Mouse (Mus musculus): ENCODE measurements around the gene Tomm22.

Tomm22 gene

DNA sequence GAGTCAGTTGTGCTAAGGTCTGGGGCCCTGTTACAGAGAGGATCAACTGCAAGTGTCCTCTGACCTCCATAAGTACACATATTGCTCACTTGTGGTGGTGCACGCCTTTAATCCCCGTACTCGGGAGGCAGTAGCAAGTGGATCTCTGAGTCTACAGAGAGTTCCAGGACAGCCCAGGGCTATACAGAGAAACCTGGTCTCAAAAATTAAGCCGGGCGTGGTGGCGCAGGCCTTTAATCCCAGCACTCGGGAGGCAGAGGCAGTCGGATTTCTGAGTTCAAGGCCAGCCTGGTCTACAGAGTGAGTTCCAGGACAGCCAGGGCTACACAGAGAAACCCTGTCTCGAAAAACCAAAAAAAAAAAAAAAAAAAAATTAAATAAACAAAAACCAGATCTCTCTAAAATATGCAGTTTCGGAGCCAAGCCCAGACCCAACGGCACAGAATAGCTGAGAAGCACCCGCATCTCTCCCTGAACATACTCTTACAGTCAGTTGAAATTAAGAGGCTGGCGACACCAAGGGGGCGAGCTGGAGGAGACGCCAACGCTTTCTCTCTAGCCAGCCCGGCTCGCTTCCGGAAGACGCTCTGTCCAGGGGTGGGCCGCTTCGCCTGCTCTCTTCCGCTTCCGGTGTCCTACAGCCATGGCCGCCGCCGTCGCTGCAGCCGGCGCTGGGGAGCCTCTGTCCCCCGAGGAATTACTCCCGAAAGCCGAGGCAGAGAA is at the start of gene Tomm22:
TSS of gene Tomm22 (plus strand) at position 613 of the 723 bp plus-strand sequence.
- peak; percentile 92 to 95 for DNase-seq

GRCm38 (mm10) chr15:79630471-79630870 is 40.2 kb upstream of the Tomm22 start:
- no peak for DNase-seq

GRCm38 (mm10) chr15:79641135-79641817 is 29.4 kb upstream of the Tomm22 start:
- no peak for DNase-seq

DNA sequence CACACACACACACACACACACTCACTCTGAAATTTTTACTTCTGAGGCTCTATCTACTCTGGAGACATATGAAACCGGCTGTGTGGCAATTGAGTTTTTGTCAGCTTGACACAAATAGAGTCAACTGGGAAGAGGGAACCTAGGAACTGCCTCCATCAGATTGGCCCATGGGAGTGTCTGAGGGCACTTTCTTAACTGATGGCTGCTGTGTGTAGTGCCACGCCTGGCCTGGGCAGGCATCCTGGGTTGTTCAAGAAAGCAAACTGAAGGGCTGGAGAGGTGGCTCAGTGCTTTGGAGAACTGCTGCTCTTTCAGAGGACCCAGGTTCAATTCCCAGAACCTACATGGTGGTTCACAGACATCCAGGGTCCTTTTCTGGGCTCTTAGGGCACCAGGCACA is 25.2 kb upstream of the Tomm22 start:
- no peak for DNase-seq

DNA sequence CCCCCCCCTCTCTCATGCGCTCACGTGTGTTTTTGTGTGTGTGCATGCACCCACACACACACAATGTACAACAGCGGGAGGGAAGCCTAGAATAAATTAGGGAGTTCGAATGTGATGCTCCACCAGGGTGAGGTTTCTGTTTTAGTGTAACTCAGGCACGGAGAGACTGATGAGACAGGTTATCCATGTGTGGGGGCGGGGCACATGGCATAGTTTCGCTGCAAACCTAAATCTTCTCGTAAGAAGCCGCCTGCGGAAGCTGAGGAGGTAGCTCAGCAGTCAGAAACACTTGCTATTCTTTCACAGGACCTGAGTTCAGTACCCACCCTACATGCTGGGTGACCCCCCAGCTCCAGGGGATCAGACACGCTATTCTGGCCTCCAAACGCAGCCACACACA is 22.5 kb upstream of the Tomm22 start:
- DNase-seq: no peak

DNA sequence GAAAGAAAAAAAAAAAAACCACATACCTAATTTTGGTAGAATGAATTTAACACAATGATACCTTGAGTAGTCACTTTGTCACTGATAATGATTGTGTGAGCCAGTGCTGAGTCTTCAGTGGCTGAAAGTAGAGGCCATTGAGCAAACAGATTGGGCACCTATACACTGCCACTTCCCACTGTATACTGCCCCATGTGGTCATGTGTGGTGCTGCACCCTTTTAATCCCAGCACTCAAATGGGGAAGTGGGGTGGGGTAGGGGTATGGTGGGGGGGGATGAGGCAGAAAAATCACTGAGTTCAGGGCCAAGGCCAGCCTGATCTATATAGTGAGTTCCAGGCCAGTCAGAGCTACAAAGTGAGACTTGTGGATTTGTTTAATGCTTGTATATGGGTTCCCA is 20.1 kb upstream of the Tomm22 start:
- DNase-seq: peak; percentile 72 to 82

- DNase-seq: peak; percentile 47 to 65
These were observed 19.2 kb upstream of the Tomm22 start for GRCm38 (mm10) chr15:79651481-79651880.

DNA sequence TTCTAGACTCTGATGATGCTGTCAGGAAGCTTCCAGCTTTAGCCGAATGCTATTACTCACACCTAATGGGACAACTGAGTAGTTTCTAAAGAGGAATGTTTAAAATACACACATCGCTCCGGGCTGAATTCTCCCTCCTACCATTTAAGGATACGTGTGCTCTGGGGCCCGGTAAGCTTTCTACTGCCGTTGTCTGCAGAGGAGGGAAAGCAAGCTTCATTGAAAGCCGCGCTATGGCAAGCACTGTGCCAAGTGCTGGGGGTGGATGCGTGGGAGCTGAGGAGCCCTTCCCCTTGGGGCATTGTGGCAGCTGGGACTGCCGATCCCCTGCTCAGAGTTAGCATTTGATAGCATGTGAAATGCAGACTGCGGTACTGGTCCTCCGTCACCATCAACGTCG is 14.2 kb upstream of the Tomm22 start:
- DNase-seq: no peak

DNA sequence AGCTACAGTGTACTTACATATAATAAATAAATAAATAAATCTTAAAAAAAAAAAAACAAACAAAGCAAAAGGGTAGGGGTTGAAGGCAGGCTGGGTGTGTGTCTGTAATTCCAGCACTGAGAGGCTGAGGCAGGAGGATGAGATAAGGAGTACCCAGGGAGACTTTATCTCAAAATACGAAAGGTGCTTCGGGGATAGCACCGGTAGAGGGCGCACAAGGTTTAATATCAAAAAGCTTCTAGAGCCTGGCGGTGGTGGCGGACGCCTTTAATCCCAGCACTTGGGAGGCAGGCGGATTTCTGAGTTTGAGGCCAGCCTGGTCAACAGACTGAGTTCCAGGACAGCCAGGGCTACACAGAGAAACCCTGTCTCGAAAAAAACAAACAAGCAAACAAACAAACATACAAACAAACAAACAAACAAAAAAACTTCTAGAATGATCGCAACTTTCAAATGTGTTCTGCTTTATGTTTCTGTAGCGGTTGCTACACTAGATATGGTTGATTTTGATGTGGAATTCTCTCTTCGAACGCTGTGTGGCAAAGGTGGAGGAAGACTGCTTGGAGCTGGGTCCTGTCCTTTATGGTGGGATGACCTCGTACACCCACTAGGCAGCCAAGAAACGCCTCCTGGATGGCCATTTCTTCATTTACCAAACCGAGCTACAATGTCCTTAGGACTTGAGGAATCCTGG is 12.7 kb upstream of the Tomm22 start:
- DNase-seq: peak; percentile 93 to 95

GRCm38 (mm10) chr15:79658531-79659375 is 11.9 kb upstream of the Tomm22 start, which contains the start of the genes Fam227a and Cby1:
Fam227a (minus strand) TSS chr15:79658956.
Cby1 (plus strand) TSS chr15:79659199.
- DNase-seq: peak; percentile 98

DNA sequence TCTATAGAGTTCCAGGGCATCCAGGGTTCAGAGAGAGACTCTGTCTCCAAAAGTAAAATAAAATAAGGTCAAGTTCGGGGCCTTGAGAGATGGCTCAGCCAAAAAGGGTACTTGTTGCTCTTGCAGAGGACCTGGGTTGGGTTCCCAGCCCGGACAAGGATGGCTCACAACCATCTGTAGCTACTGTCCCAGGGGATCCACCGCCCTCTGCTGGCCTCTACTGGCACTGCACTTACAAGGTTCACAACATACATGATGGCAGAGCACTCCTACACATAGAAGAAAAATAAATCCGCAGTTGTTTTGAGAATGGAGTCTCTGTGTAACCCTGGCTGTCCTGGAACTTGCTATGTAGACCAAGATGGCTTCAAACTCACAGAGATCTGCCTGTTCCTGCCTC is 8.8 kb upstream of the Tomm22 start:
- DNase-seq: peak; percentile 53 to 65

- DNase-seq: no peak
These were observed 6.0 kb upstream of the Tomm22 start for GRCm38 (mm10) chr15:79664666-79665065.

GRCm38 (mm10) chr15:79669195-79669594 is 1.5 kb upstream of the Tomm22 start:
- DNase-seq: no peak

DNA sequence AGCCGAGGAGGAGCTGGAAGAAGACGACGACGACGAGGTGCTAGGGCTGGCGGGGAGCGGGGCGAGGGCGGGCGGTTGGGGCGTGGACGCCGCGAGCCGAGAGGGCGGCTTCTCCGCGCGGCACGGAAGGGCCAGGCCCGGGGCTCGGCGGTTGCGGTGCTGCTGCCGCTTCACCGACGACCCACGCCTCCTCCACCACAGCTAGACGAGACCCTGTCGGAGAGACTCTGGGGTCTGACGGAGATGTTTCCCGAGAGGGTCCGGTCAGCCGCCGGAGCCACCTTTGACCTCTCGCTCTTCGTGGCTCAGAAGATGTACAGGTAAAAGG is 275 bp downstream of the Tomm22 start:
- no peak for DNase-seq

- peak; percentile 45 to 46 for DNase-seq
These were observed 1.2 kb downstream of the Tomm22 start for GRCm38 (mm10) chr15:79671828-79672348.

DNA sequence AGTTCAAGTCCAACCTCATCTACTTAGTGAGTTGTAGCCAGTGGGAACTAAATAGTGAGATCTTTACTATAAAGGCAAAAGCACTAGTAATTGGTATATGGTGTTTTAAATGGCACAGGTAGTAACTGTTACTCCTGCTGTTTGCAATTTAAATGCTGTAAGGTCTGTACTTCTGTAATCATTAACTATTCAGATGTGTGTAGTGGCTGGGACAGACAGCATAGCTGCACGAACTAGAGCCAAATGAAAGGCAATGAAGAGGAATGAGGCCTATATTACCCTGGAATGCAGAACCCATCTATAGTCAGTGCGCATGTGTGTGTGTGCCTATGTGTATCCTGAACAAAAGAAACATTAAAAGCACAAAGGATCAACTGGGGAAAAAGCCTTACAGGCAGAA is 7.3 kb downstream of the Tomm22 start:
- no peak for DNase-seq

GRCm38 (mm10) chr15:79681973-79682372 is 11.3 kb downstream of the Tomm22 start:
- DNase-seq: no peak

- DNase-seq: no peak
These were observed 12.5 kb downstream of the Tomm22 start for GRCm38 (mm10) chr15:79683146-79683545.

- no peak for DNase-seq
These were observed 13.2 kb downstream of the Tomm22 start for GRCm38 (mm10) chr15:79683707-79684465.

DNA sequence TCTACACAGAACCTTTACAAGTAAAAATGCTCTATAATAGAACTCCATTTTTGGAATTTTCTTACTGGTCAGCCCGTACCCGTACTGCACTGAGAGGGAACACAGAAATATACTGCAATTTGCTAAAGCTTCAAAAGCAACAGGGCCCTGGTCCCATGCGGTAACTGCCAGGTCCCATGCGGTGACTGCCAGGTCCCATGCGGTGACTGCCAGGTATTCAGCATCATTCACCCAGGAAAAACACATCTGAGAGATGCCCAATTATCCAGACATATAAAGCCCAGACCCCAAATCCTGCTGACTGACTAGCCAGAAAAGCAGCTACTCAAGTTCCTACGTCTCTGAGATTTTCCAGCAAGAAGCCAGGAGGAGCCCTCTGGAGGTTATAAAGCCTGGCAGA is 14.0 kb downstream of the Tomm22 start:
- peak; percentile 49 to 64 for DNase-seq

DNA sequence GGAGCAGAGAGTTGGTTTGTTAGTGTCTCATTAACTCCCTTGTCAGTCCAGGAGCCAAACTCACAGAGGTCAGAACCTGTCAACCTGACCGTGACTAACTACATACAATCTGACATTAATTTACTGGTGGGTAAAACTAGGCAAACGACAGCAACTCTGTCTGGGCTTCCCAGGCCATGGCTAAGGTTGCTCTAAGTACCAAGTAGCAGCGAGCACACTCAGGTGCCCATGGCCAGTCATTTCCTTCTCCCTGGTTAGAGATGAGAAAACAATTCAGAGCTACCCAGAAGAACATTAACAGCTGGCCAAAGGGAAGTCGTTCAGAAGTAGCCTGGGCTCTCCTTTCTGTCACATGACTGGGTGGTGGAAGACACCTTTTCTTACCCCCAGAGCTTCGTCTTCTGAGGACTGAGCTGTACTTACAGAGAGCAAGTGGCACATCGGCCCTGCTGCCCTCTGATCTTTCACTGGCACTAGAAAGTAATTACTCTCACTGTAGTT is 14.5 kb downstream of the Tomm22 start:
- no peak for DNase-seq
